Mouse (Mus musculus): ENCODE measurements at regions not wholly inside any gene's neighbourhood (a gene's known extent, or its start where the extent isn't known, plus 50 kb on each side); places are given as distances from the start of the nearest gene placed in this dataset.

GRCm38 (mm10) chr9:115524591-115524990 is 214.4 kb upstream of the Stt3b start:
- DNase-seq (ENCODE audit: low spot score): no peak
- Histone ChIP-seq H3K27ac (ENCODE audit: low read depth) (no peak overlapping the region), H3K27me3 (replicated peaks; ENCODE audit: control insufficient read depth, insufficient read depth, low read length) (no peaks in the 10 kb centered on the region), H3K4me1 (replicated peaks; ENCODE audit: control insufficient read depth, insufficient read depth, low read length) (no peaks in the 10 kb centered on the region), H3K9ac (ENCODE audit: low read length) (no peak overlapping the region), H3K4me3 (ENCODE audit: low read depth, low read length) (no peak overlapping the region), H3K9me3 (ENCODE audit: control insufficient read depth, low read length) (no peaks in the 10 kb centered on the region), H3K4me2 (ENCODE audit: low read length) (no peak overlapping the region), H3K36me3 (ENCODE audit: control insufficient read depth, insufficient read depth, low read length) (no peaks in the 10 kb centered on the region)
- ATAC-seq (replicated peaks; ENCODE audit: low FRiP score, low TSS enrichment, low read depth): no peak
- 55% methylated on average over 5 of the region's 5 CpGs for WGBS

DNA sequence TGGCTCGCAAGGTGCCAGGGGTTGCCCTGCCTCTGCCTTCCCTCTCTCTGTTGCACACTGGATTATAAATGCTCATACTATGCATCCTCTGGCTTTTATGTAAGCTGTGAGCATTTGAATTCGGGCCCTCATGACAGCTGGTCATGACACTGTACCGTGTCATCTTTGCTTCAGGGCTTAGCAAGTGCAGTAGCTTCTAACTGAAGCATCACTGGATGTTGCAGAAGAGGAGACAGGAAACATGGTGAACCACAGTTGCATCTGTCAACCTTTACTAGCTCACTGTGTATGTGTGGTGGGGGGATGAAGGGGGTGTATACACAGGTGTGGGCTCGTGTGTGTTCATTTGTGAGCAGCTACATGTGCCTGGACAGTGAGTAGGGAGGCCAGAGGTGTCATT is 216.1 kb upstream of the Stt3b start:
- 86% methylated on average over 4 of the region's 4 CpGs for WGBS
- H3K9me3 ChIP-seq (ENCODE audit: control insufficient read depth, low read length): no peaks in the 10 kb centered on the region
- no peaks in the 10 kb centered on the region for H3K36me3 ChIP-seq (ENCODE audit: control insufficient read depth, insufficient read depth, low read length)
- H3K4me2 ChIP-seq (ENCODE audit: low read length): no peak overlapping the region
- no peak overlapping the region for H3K27ac ChIP-seq (ENCODE audit: low read depth)
- ATAC-seq (replicated peaks; ENCODE audit: low FRiP score, low TSS enrichment, low read depth): no peak
- no peak overlapping the region for H3K4me3 ChIP-seq (ENCODE audit: low read depth, low read length)
- H3K27me3 ChIP-seq (replicated peaks; ENCODE audit: control insufficient read depth, insufficient read depth, low read length): no peaks in the 10 kb centered on the region
- DNase-seq (ENCODE audit: low spot score): no peak
- H3K4me1 ChIP-seq (replicated peaks; ENCODE audit: control insufficient read depth, insufficient read depth, low read length): no peaks in the 10 kb centered on the region
- no peak overlapping the region for H3K9ac ChIP-seq (ENCODE audit: low read length)

DNA sequence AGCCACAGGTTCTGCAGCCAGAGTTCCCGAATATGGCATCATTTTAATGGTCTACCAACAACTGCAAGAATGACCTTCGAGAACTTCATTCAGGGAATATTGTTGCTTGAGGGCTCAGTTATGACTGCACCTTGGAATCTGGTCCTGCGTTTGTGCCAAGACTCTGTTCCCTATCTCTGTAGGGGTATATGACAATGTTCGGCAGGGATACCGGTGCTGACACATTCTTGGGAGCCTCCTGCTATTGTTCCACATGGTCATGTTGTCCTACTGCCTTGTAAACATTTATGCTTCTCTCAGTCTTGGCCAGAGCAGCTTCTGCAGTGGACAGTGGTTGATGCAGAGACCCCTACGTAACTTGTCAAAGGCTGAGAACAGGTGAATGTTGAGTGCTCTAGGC is 216.8 kb upstream of the Stt3b start:
- DNase-seq (ENCODE audit: low spot score) (no peak), ATAC-seq (replicated peaks; ENCODE audit: low FRiP score, low TSS enrichment, low read depth) (no peak)
- Histone ChIP-seq H3K4me3 (ENCODE audit: low read depth, low read length) (no peak overlapping the region), H3K4me1 (replicated peaks; ENCODE audit: control insufficient read depth, insufficient read depth, low read length) (no peaks in the 10 kb centered on the region), H3K9me3 (ENCODE audit: control insufficient read depth, low read length) (no peaks in the 10 kb centered on the region), H3K27ac (ENCODE audit: low read depth) (no peak overlapping the region), H3K27me3 (replicated peaks; ENCODE audit: control insufficient read depth, insufficient read depth, low read length) (no peaks in the 10 kb centered on the region), H3K9ac (ENCODE audit: low read length) (no peak overlapping the region), H3K36me3 (ENCODE audit: control insufficient read depth, insufficient read depth, low read length) (no peaks in the 10 kb centered on the region), H3K4me2 (ENCODE audit: low read length) (no peak overlapping the region)
- WGBS: 90% methylated on average over 6 of the region's 6 CpGs

- 19% methylated on average over 3 of the region's 3 CpGs for WGBS
- Histone ChIP-seq H3K27me3 (replicated peaks; ENCODE audit: control insufficient read depth, insufficient read depth, low read length) (no peaks in the 10 kb centered on the region), H3K4me1 (replicated peaks; ENCODE audit: control insufficient read depth, insufficient read depth, low read length) (no peaks in the 10 kb centered on the region), H3K4me3 (ENCODE audit: low read depth, low read length) (no peak overlapping the region), H3K9ac (ENCODE audit: low read length) (no peak overlapping the region), H3K9me3 (ENCODE audit: control insufficient read depth, low read length) (no peaks in the 10 kb centered on the region), H3K4me2 (ENCODE audit: low read length) (no peak overlapping the region), H3K27ac (ENCODE audit: low read depth) (no peak overlapping the region), H3K36me3 (ENCODE audit: control insufficient read depth, insufficient read depth, low read length) (no peaks in the 10 kb centered on the region)
- ATAC-seq (replicated peaks; ENCODE audit: low FRiP score, low TSS enrichment, low read depth) (no peak), DNase-seq (ENCODE audit: low spot score) (no peak)
These were observed 224.0 kb upstream of the Stt3b start for GRCm38 (mm10) chr9:115534198-115534597.

- no peak for ATAC-seq (replicated peaks; ENCODE audit: low FRiP score, low TSS enrichment, low read depth)
- H3K9ac ChIP-seq (ENCODE audit: low read length): no peak overlapping the region
- H3K4me3 ChIP-seq (ENCODE audit: low read depth, low read length): no peak overlapping the region
- no peak overlapping the region for H3K27ac ChIP-seq (ENCODE audit: low read depth)
- H3K27me3 ChIP-seq (replicated peaks; ENCODE audit: control insufficient read depth, insufficient read depth, low read length): no peaks in the 10 kb centered on the region
- DNase-seq (ENCODE audit: low spot score): no peak
- no peak overlapping the region for H3K4me2 ChIP-seq (ENCODE audit: low read length)
- H3K36me3 ChIP-seq (ENCODE audit: control insufficient read depth, insufficient read depth, low read length): no peaks in the 10 kb centered on the region
- 36% methylated on average over 9 of the region's 9 CpGs for whole genome bisulfite sequencing
- H3K9me3 ChIP-seq (ENCODE audit: control insufficient read depth, low read length): peaks cover 3% of the 10 kb centered on the region; the same call in 1 of the 2 replicates
- peaks cover 2% of the 10 kb centered on the region; the same call in 1 of the 2 replicates for H3K4me1 ChIP-seq (replicated peaks; ENCODE audit: control insufficient read depth, insufficient read depth, low read length)
These were observed 233.4 kb upstream of the Stt3b start for GRCm38 (mm10) chr9:115543665-115544064.

GRCm38 (mm10) chr9:115545178-115545577 is 235.0 kb upstream of the Stt3b start:
- 82% methylated on average over 4 of the region's 4 CpGs for WGBS
- no peak for ATAC-seq (replicated peaks; ENCODE audit: low FRiP score, low TSS enrichment, low read depth)
- H3K4me3 ChIP-seq (ENCODE audit: low read depth, low read length): no peak overlapping the region
- no peaks in the 10 kb centered on the region for H3K27me3 ChIP-seq (replicated peaks; ENCODE audit: control insufficient read depth, insufficient read depth, low read length)
- no peak overlapping the region for H3K27ac ChIP-seq (ENCODE audit: low read depth)
- H3K9ac ChIP-seq (ENCODE audit: low read length): no peak overlapping the region
- no peak overlapping the region for H3K4me2 ChIP-seq (ENCODE audit: low read length)
- no peaks in the 10 kb centered on the region for H3K36me3 ChIP-seq (ENCODE audit: control insufficient read depth, insufficient read depth, low read length)
- no peak for DNase-seq (ENCODE audit: low spot score)
- peaks cover 2% of the 10 kb centered on the region; the same call in 1 of the 2 replicates for H3K4me1 ChIP-seq (replicated peaks; ENCODE audit: control insufficient read depth, insufficient read depth, low read length)
- peaks cover 3% of the 10 kb centered on the region; the same call in 1 of the 2 replicates for H3K9me3 ChIP-seq (ENCODE audit: control insufficient read depth, low read length)

GRCm38 (mm10) chr9:115545792-115546191 is 235.6 kb upstream of the Stt3b start:
- ATAC-seq (replicated peaks; ENCODE audit: low FRiP score, low TSS enrichment, low read depth): no peak
- WGBS: 61% methylated on average over 2 of the region's 2 CpGs
- peaks cover 2% of the 10 kb centered on the region; the same call in 1 of the 2 replicates for H3K4me1 ChIP-seq (replicated peaks; ENCODE audit: control insufficient read depth, insufficient read depth, low read length)

GRCm38 (mm10) chr9:115547625-115548325 is 237.6 kb upstream of the Stt3b start:
- no peaks in the 10 kb centered on the region for H3K36me3 ChIP-seq (ENCODE audit: control insufficient read depth, insufficient read depth, low read length)
- ATAC-seq (replicated peaks; ENCODE audit: low FRiP score, low TSS enrichment, low read depth) (0 out of 2 replicates have a peak, but pooled peaks have one; percentile 26), DNase-seq (ENCODE audit: low spot score) (no peak)
- H3K27me3 ChIP-seq (replicated peaks; ENCODE audit: control insufficient read depth, insufficient read depth, low read length): no peaks in the 10 kb centered on the region
- H3K4me3 ChIP-seq (ENCODE audit: low read depth, low read length): no peak overlapping the region
- no peak overlapping the region for H3K9ac ChIP-seq (ENCODE audit: low read length)
- H3K4me2 ChIP-seq (ENCODE audit: low read length): no peak overlapping the region
- no peak overlapping the region for H3K27ac ChIP-seq (ENCODE audit: low read depth)
- H3K9me3 ChIP-seq (ENCODE audit: control insufficient read depth, low read length): no peaks in the 10 kb centered on the region
- 53% methylated on average over 8 of the region's 8 CpGs for WGBS
- H3K4me1 ChIP-seq (replicated peaks; ENCODE audit: control insufficient read depth, insufficient read depth, low read length): peaks cover 2% of the 10 kb centered on the region; the same call in 1 of the 2 replicates

More at GRCm38 (mm10) chr9:115545792-115546191, 235.6 kb upstream of the Stt3b start:
- Histone ChIP-seq H3K36me3 (ENCODE audit: control insufficient read depth, insufficient read depth, low read length) (no peaks in the 10 kb centered on the region), H3K4me3 (ENCODE audit: low read depth, low read length) (no peak overlapping the region), H3K27me3 (replicated peaks; ENCODE audit: control insufficient read depth, insufficient read depth, low read length) (no peaks in the 10 kb centered on the region), H3K4me2 (ENCODE audit: low read length) (no peak overlapping the region), H3K9me3 (ENCODE audit: control insufficient read depth, low read length) (peaks cover 3% of the 10 kb centered on the region; the same call in 1 of the 2 replicates), H3K9ac (ENCODE audit: low read length) (no peak overlapping the region), H3K27ac (ENCODE audit: low read depth) (no peak overlapping the region)
- no peak for DNase-seq (ENCODE audit: low spot score)
